Mouse (Mus musculus) heart, postnatal 10 days (tissue): ENCODE measurements around the gene Pygl. TPM values are rescaled to one million over a fixed set of nuclear protein-coding genes. Genes with fewer than 3 reads are reported as not detected.

ENCODE experiments used
- DNase-seq, 2 experiments: peaks; one replicate each; pipeline ENCODE4 v3.0.0; 2021
- intact Hi-C: fragments of 180-260 bp; cut with DNase I; formaldehyde crosslinking; loops from one replicate; pipeline ENCODE4 v1.15.1; 2025
- total RNA-seq, 2 experiments: library from RNA; stranded (reverse); gene quantifications; 2 replicates each; pipeline ENCODE4 v1.2.3; 2021

Gene Pygl
- total RNA-seq: 10 to 100 TPM in 1 of 2 experiments, 1 to 10 TPM in 1; 8.6 to 13.0 TPM

DNA sequence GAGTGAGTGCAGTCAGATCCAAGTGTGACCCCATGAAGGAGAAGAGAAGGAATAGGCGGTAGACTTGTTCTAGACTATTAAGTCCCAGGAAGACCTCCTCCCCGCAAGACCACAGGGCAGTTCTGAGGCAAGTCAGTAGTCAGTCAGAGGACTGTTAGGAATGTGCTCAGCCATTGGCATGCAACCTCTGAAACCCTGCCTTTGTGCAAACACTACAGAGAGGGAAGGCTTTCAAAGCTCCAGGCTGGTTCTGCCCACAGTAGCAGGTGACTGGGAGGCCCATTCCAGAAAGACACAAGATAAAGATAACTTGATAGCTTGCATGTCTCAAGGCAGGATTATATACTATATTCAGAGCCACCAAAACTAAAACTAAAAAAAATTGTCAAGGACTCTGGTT, at the start of gene Pygl:
Gene Pygl, minus strand, starts transcription at position 195 of the 400 bp plus-strand sequence.
- no peak for DNase-seq
- intact Hi-C loops: loop anchor here (5.0 to 10.0 kb wide), 3 partner anchors 116 to 684 kb away; partner anchors contain the start of gene Trim9

DNA sequence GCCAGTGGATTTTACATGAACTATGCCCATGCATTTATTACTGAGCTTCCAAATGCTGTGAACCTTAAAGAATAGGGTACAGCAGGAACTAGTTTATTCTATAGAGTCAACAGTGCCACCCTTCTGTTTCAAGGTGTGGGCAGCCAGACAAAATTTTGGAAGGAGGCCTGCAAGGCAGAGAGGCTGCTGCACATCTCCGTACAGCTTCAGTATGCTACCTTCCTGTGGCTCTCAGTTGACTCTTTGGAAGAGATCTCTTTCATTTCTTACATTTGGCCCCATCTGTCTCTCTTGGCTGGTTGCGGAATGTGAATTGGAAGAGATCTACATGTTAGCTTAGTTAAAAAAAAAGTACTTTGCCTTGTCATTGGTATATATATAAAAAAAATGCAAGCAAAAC, 49.6 kb upstream of the Pygl start:
- DNase-seq: no peak
- intact Hi-C loops: no loop called here

DNA sequence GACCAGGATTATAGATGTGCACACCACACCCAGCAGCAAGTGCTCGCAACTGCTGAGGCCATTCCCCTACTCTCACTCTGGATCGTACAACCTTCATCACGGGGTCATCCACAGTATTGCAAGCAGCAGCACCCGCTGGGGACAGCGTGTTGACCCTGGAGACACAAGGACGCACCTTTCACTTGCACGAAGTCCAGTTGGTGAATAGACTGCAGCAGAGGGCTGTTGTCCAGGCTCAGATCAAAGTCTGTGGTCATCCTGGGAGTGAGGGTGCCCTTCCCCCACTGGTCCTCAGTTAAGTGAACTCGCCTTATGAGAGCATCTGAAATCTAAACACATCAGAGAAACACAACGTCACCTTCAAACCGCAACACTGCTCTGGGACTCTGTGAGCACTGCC, 49.1 kb upstream of the Pygl start:
- DNase-seq: no peak
- intact Hi-C loops: no loop called here

DNA sequence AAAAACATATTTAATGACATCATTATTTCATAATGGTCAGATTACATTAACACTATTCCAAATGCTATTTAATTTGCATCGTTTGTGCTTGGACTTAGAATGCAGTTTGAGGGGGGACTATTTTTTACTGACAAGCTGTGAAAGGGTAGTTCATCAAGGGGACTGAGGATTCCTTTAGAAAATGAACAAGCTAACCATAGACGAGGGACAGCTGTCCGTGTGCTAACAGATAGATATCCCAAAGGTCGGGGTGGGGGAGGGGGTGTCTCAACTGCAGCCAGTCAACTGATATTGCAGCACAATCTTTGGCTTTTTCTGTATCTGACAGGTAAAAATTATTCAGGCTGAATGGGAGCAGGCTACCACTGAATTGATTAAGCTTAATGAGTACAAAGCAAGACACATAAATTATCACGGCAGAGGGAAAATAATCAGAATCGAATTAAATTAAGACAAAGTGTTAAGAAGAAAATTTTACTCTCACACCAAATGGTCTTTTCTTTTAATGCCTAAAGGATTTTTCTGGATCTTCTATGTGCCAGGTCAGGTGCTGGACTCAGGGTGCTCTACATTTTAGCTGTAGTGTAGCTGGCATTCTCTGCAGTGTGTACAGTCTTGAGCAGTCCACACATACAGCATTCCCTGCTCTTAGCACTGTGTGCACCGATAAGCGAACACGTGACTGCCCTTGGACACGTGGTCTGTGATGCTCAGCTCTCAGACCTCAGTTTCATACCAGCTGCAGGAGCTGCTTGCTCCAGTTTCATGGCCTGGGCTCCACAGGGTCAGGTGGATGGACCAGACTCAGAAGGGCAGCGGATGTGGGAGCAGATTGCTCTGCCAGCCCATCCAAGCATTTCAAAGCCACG, 46.0 kb upstream of the Pygl start:
- intact Hi-C loops: no loop called here
- no peak for DNase-seq

DNA sequence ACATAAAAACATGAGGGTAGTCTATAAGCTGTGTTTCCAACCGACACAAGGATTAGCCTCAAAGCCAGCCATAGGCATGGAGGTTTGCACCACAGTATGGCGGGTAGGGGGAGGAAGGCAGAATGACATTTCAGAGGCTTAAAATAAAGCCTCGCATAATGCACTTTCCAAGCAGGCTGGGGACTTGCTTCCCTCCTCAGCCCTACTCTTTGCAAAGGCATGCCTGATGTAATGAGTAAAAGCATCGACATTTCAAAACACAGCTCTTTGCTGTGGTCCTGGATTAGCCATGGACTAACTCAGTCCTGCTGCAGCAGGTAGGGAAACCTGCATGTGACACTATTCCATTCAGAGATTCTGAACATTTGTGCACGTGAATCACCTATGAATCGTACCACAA, 38.4 kb upstream of the Pygl start:
- intact Hi-C loops: no loop called here
- no peak for DNase-seq

DNA sequence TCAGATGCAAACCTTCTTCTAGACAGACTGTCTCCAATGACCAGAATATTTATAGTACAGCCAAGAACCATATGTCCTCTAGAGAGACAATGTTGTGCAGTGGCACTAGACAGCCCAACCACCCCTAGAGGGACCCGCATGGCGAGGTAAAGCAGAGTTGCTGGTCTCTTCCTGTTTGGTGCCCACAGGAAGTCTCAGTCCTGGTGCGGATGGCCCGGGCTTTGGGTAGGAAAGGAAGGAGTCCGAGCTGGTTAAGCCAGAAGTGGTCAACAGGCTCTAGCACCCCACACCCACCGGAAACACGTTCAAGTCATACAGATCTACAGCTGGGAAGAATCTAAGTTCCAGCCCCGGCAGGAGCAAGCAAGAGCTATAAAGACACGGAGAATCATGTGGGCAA, 36.0 kb upstream of the Pygl start:
- DNase-seq: no peak
- intact Hi-C loops: no loop called here

DNA sequence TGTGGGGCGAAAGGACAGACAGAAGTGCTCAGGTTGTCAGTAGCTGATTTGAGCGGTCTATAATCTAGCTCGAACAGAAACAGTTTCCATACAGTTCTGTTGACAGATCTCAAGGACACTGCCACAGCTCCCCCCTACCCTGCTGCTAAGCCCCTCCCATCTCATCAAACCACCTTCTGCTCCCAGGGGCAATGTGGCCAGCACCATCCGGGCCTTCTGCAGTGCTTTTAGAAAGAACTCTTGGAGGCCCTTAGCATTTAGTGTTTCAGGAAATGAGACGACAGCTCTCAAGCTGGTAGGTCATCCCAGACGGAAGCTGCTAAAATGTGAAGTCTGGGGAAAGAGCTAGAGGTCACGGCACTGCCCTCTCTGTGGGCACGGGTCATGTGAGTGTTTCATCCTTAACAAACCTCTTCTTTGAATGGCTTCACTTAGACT, 35.2 kb upstream of the Pygl start:
- intact Hi-C loops: no loop called here
- DNase-seq: peak; percentile 32 to 34

- intact Hi-C loops: no loop called here
These were observed 32.4 kb upstream of the Pygl start for GRCm38 (mm10) chr12:70263721-70264120.

DNA sequence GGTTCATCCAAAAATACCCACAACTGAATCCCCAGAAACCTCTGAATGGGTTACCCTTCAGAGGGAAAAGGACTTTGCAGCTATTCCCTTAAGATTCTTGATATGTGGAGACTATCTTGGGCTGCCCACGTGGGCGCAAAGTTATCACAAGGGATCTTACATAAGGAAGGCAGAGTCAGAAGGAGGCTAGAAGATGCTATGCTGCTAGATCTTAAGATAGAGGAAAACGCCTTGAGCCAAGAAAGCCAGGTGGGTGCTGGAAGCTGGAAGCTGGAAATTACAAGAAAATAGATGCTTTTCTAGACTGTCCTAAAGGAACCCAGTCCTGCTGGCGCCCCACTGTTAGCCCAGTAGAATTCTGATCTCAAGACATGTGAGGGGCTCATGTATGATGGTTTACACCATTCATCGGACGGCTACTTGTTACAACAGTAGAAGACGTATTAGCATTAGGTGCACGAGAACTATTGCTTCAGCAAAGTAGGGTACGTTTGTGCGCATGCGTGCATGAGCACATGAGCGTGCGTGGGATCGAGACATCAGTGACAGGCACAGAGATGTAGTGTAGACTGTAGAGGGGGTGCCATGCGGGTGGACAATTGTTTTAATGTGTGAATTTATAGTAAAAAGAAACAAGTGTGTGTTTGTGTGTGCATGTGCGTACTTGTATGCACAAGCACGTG, 31.1 kb upstream of the Pygl start:
- DNase-seq: no peak
- intact Hi-C loops: no loop called here

More at GRCm38 (mm10) chr12:70263721-70264120, 32.4 kb upstream of the Pygl start:
- DNase-seq: no peak

DNA sequence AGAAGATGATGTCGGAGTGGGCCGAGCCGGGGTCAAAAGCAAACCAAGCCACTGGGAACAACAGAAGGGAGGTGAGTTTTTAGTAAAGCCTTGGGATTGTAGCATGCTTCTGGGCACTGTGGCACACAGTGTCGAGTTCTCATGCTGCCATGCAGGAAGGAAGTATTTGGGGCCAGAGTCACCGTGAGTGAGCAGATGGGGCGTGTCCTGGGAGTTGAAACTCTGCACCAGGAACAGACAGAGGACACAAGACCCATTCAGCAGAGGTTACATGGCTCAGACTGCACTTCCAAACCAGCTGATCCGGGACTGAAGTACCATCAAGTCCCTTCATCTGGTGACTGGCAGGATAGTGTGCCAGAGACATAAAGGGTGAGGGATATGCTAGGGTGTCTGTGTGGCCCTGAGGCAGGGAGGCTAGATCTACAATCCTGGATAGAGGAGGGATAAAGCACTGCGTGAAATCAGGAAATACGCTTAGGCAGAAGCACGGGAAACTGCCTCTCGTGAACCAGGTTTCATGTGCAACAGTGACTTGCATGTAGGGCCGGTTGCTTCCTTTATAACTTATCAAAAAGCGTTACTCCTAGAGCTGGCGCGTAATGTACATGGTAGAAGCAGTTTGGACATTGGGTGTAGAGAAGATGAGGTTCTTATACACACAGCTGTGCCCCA, 20.1 kb upstream of the Pygl start:
- no peak for DNase-seq
- intact Hi-C loops: no loop called here

DNA sequence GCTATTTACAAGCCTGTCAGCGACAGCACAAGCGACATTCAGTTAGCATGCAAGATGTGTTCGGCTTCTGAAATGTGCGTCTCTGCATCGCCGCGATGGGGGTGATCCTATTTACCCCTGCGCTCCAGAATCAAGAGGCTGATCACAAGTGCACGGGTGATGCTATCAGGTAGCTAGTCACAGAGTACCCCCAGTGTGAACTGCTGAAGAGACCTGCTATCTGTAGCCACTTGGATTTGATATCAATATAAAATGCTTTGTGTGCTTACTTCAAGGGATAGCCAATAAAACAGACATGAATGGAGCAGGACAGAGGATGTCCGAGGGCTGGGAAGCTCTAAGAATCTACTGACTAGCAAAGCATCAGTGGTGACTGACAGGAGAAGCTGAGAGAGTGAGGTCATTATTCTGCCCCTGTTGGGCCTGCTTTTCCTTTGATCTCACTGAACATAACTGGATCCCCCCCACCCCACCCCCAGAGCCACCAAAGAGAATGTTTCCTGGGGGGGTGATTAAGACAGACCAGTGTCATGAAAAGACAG, 18.4 kb upstream of the Pygl start:
- no peak for DNase-seq
- intact Hi-C loops: no loop called here

DNA sequence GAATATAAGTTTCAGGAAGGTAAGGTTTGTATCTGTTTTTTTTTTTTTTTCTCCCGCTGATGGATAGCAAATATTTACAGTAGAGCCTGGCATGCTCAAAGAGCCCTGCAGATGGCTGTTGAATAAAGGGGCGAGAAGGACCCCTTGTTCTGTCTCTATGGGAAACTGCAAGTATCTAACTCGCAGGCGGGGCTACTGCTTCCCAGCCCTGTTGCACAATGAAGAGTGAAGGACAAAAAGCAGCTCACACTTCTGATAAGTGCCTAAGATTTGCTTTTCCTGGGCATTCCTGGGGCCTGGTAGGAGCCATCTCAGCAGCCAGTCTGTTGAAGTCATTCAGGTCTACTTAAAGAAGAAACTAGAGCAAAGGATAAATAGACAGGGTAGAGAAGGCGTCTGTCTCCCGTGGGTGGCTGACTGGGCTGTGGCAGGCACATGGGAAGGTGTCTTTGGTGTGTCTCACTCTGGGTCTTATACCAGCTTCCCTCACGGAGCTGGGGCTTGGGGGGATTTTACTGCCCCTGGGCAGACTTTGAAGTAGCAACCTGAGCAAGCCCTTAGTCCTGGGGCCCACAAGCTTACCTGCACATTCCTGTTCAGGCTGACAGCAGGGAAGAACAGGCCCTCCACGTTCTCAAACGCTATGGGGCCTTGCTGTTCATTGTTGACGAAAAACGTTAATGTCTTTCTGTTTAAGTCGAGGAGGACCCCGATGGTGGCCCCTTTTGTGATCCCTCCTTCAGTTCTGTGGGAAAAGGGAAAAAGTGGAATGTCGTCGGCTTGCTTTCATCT, 16.6 kb upstream of the Pygl start:
- DNase-seq: no peak
- intact Hi-C loops: no loop called here

- intact Hi-C loops: no loop called here
- no peak for DNase-seq
These were observed 11.3 kb upstream of the Pygl start for GRCm38 (mm10) chr12:70242550-70242949.

- DNase-seq: no peak
- intact Hi-C loops: loop anchor here (10.0 kb wide), 2 partner anchors 505 to 675 kb away; no protein-coding TSS in a partner anchor
These were observed 8.5 kb upstream of the Pygl start for GRCm38 (mm10) chr12:70239741-70240140.

DNA sequence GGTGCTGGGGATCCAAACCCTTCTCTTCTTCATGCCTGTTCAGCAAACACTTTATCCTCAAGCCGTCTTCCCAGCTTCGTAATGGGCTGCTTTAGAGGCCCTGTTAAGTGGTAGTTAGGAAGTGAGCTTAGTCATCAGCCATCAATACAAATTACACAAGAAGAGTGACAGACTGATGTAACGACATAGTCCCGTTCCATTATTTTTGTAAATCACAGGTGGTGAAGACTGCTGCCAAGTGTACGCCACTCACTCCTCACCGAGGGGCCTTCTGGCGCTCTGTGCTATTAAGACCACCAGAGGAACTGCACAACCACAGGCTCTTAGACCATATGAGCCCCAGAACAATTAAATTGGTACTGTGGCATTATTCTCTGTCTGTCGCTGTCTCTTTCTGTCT, 7.3 kb upstream of the Pygl start:
- no peak for DNase-seq
- intact Hi-C loops: loop anchor here (10.0 kb wide), 2 partner anchors 504 to 676 kb away; no protein-coding TSS in a partner anchor

DNA sequence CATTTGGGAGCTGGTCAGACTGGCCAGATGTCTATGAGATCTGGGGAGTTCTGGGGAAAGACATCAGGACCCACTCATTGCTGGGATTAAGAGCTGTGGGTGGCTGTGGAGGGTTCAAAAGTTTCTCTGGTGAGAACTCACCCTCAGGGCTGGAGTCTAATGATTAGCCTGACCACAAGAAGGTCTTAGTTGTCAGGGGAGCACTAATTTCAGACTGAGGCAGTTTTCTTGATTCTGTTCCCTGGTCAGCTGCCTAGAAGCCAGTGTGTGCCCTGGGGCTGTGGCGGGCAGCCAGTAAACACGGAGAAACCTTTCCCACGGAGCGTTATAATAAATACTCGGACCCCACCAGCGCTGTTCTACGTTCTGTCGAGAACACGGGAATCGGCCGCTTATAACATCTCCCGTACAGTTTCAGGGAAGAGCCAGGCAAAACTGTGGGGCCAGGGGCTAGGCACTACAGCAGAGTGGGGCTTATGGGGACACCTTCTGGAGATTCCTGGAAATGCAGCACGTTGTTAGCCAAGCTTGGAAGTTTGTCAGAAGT, 3.7 kb upstream of the Pygl start:
- DNase-seq: peak; percentile 79 to 86
- intact Hi-C loops: loop anchor here (1.0 to 10.0 kb wide), 4 partner anchors 112 to 680 kb away; partner anchors contain the start of gene Trim9

DNA sequence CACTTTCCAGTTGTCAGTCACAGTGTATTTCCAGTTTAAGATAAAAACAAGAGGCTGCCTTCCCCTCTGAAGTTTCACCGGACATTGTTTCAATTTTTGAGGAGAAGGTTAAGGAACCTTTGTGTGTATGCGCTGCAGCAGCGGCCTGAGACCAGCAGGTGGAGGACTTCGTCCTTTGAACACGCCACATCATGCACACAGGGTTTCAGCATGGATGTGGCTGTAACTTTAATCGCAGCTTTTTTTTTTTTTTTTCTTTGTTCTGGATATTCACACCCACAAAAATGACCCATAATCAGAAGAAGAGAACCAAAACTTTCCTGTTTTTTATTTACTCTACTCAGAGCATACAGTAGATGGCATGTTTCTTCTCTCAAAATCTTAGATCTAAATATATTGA, 3.1 kb upstream of the Pygl start:
- peak; percentile 66 to 67 for DNase-seq
- intact Hi-C loops: loop anchor here (1.0 to 10.0 kb wide), 4 partner anchors 113 to 680 kb away; partner anchors contain the start of gene Trim9

- intact Hi-C loops: loop anchor here (1.0 to 10.0 kb wide), 4 partner anchors 114 to 681 kb away; partner anchors contain the start of gene Trim9
- no peak for DNase-seq
These were observed 2.5 kb upstream of the Pygl start for GRCm38 (mm10) chr12:70233637-70234315.

DNA sequence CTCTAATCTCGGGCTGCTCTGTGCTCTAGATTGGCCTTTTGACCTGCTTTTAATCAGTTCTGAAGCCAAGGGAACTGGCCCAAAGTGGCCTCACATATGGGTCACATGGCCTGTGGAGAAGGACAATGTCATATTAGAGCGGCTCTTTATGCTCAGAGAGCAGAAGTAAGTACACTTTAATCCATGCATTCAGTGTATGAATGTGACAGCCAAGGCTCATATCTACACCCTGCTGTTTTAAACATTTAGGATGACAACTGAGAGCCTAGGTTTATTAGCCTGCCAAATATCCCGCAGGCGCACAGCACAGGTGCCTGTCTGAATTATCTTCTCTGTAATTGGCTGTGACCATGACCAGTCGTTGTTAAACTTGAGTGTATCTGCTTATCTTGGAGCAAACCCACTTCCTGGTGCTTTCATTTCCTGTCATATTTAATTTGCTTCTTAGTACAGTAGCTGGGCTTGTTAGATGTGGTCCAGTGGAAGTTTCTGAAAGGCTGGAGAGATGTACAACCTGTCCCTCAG, 794 bp upstream of the Pygl start:
- intact Hi-C loops: loop anchor here (5.0 to 10.0 kb wide), 3 partner anchors 115 to 683 kb away; partner anchors contain the start of gene Trim9
- DNase-seq: no peak
